Mouse (Mus musculus): ENCODE measurements around the gene Tnfsf11.

DNA sequence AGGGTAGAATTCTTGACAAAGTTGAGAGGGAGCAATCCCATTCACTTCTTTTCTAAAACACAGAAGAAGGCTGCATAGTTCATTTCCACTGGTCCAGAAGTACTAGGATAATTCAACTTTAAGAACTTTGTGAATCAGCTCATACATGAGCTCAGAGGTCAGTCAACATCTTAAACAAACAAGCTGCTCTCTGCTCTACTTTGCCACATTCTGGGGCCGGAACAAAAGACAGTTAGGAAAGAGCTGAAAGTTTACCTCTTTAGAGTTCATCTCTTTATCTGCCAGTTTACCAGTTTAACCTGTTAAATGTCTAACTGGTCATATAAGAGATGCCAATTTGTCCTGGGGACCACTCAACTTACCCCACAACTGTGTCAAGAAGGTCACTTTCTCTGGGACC is 15.5 kb upstream of the Tnfsf11 start:
- TF ChIP-seq CTCF (IDR thresholded peaks at IDR 0.05; ENCODE audit: low read depth) = no peak
- TF ChIP-seq EP300 (IDR thresholded peaks at IDR 0.05; ENCODE audit: low read depth) = no peak
